Mouse (Mus musculus): ENCODE measurements around the gene Aknad1.

Aknad1 gene

DNA sequence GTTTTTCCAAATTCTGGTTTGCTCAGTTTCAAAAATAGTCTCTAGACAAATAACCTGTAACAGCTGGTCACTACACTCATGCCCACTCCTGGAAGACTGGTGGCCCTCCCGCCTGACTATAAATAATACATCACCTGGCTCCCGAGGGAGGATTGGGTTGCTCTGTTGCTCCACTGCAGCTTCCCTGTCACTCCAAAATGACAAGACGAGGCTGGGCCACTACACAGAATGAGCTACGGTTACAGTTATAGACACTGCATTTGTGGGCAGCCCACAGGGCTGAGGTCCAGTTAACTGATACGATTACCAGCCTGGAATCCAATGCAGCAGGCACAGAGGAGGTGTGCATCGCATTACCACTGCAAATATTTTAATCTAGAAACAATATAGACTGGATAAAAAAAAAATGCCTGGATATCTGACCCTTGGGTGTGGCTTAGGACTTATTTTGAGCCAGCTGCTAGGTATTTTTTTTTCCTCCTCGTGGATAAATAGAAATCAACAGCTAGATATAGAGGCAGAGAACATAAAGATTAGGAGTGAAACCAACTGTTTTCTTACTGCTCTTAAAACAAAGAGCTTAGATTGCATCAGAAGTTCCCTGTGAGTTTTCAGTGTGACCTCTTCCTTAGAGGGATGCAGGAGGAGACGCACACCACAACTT is at the start of gene Aknad1:
Gene Aknad1, plus strand, starts transcription at position 614 of the 664 bp plus-strand sequence.
- no peak for DNase-seq (ENCODE audit: extremely low spot score)

DNA sequence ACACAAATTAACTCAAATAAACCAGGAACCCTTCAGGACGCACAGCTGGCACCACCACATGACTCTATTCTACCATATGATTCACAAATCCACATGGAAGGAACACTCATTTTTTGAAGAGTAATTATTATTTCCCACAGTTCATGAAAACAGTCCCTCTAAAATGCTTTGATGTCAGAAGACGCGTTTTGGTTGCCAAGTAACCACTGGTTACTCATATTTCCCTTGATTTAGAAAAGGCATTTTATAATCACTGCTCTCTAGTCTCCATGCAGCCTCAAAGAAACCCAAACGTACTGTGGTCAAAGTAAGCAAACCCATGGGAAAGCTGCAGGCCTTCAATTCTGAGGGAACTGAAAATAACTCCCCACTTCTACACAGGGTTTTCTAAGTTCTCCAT is 49.5 kb upstream of the Aknad1 start:
- DNase-seq (ENCODE audit: extremely low spot score): no peak

DNA sequence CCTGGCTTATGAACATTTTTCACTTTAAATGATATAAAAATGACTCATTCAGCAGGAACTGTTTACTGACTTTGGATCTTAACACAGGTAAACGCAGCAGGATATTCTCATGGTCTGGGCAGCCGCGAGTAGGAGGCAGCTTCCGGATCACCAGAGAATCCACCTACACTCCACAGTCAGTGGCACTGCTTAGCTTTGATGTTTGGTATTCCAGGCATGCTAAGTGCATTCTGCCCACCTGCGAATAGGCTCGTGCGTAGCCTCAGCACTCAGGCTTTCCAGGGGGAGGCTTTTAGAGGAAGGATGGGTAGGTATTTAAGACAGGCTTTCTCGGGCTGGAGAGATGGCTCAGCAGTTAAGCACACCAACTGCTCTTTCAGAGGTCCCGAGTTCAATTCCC is 45.1 kb upstream of the Aknad1 start:
- no peak for DNase-seq (ENCODE audit: extremely low spot score)

DNA sequence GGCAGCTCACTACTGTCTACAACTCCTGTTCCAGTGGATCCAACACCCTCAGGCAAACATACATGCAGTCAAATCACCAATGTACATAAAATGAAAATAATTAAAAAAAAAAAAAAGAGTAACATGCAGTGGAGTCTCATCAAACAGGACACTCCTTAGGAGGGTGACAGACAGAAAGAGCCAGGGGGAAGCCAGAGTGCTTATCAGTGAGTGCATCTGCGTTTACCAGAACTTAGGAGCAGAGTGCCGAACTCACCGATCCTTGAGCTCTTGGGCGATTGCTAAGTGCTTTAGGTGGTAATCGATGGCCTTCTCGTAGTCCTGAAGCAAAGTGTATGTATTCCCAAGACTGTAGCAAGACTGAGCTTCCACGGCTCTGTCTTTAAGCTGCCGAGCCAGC is 40.8 kb upstream of the Aknad1 start:
- no peak for DNase-seq (ENCODE audit: extremely low spot score)

DNA sequence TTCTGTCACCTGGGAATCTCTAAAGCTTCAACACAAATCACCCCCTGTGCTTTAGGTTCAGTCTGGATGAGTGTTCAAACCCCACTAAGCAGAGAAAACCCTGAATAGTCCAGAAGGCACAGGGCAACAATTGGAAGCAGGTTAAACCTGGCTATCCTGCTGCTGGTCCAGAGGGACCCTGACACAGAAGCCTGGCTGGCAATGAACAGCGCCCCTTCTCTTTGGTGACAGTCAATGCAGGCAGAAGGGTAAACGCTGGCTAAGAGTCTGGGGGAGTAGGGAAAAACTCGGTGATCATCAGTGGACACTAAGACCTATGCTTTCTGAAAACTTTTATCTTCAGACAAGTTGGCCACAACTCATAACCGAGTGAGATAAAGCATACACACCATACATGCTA is 39.7 kb upstream of the Aknad1 start:
- DNase-seq (ENCODE audit: extremely low spot score): no peak

DNA sequence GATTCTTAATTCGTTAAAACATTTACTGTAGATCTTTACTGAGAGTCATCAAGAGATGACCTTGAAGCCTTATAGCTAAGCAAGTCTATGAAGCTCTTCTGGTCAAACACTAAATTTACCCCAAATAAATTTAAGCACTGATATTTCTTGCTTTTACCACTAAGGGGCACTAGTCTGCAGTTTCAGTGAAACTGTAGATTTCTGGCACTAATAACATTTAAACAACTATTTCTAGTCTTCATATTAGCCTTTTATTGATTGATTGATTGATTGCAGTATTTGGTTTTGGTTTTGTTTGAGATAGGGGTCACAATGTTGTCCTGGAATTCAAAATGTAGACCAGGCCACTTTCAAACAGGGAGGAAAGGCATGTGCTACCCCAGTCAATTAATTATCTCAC is 38.2 kb upstream of the Aknad1 start:
- no peak for DNase-seq (ENCODE audit: extremely low spot score)

DNA sequence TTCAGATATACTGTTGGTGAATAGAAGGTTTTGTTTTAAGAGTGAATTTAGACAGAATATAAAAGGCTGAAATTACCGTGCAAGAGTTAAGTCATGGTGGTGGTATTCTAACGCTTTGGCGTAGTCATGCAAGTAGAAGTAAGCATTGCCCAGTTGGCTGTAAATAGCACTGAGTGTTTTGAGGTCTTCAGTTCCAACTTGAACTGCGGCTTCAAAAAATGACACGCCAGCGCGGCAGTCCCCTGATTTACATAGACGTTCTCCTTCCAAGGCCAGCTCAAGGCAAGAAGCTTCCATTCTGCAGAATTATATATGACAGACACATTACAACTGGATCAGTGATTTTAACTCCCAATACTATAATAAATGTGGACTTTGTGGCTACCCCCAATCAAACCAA is 36.7 kb upstream of the Aknad1 start:
- DNase-seq (ENCODE audit: extremely low spot score): no peak

DNA sequence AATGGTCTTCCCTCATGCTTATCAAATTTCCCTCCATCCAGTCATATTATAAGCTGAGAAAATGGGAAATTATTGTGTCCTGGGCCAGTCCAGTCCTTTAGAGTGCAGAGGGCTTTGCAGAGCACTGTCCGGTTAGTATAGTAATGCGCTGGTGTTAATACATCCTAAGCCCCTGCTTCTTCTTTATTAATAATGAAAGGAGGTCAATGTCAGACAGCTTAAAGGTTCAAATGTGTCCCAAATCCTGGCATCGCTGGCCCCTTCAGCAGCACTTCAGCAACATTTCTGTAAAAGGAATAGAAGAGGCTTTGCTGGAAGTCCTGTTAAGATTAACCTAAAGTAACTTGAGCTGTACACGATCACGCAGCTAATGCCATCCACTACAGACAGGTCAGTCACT is 28.2 kb upstream of the Aknad1 start:
- no peak for DNase-seq (ENCODE audit: extremely low spot score)

DNA sequence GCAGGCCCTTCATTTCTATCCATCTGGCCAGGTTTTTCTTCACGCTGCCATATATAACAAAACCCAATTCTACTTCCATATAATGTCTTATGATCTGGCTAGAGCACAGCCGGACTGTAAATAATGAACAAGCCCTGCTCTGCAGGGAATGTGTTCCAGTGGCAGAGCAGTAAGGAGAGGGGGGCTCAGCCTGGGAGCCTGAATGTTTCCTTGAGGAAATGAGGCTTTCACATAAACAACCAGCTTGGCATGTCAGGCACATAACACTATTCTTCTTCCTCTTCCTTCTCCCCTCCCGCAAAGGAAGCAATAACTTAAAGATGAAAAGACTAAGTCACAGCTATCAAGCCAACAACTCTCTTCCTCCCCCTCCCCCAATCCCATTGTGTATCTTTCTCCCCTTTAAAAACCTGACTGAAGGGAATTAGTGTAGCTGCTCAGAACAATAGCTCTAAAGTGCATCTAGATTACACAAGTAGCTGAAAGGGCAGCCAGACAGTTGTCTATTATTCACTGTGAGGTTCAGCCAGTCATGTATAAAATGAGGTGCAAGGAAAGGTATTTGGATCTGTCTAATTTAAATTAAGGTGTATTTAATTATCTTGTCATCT is 26.3 kb upstream of the Aknad1 start:
- no peak for DNase-seq (ENCODE audit: extremely low spot score)

DNA sequence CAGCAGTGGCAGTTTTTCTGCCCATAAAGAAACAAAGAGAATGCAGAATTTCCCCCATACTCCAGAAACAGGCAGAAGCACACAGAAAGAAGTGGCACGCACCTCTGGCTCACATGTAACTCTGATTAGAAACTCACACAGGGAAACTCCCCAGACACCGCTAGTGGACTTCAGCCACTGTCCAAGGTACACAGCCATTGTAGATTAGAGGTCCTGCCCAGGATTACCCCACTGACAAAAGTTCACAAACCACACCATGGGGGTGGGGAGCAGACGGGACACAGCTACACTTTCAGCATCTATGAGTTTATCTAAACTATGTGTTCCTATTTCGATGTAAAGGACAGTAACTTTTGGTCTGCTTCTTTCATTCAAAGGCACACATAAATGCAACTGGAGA is 24.6 kb upstream of the Aknad1 start:
- DNase-seq (ENCODE audit: extremely low spot score): no peak

DNA sequence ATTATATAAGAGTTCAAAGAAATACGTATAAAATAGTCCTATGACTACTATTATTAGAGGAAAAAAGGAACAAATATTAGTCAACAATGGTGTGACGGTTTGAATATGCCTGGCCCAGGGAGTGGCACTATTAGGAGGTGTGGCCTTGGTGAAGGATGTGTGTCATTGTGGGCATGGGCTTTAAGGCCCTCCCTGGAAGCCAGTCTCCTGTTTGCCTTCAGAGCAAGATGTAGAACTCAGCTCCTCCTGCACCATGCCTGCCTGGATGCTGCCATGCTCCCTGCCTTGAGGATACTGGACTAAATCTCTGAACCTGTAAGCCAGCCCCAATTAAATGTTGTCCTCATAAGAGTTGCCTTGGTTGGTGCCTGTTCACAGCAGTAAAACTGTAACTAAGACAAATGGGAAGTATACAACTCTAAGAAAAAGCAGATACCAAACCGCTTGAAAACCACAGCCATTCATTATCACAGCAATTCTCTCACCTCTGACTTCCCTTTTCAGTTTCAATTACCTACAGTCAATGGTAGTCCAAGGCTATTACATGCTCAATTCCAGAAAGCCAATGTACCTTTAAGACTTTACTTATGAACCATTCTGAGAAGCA is 21.5 kb upstream of the Aknad1 start:
- no peak for DNase-seq (ENCODE audit: extremely low spot score)

DNA sequence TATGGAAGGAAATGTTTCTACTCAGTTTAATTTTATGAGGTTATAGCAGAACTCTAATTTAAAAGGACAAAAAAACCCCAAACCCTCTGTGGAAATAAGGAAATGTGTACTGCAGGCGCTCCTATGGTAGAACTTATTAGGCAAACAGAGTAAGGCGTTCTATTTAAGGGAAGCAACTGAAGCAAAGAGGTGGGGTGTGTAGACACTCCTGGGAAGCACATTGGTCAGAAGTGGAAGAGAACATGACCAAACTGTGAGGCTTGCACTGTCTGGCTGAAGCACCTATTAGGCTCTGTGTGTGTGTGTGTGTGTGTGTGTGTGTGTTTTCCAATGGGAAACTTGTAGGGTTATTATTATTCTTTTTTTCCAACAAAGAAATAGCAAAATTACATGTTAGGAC is 20.1 kb upstream of the Aknad1 start:
- DNase-seq (ENCODE audit: extremely low spot score): no peak

DNA sequence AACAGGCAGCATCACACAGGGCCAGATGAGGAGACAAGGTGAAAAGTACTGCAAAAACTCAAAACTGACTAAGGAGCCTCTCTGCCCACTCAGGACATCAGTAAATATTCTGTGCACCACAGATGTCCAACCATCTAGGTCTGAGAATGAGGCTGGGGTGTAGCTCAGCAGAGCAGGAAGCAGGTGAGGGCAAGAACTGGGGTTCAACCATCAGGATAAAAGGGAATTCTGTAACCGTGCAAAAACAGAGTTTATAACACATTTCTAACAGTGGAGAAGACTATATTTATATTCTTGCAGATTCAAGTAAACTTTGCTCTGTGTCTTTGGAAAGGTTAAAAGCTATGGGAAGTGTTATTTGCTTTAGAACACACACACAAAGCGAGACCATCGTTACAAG is 19.7 kb upstream of the Aknad1 start:
- no peak for DNase-seq (ENCODE audit: extremely low spot score)

DNA sequence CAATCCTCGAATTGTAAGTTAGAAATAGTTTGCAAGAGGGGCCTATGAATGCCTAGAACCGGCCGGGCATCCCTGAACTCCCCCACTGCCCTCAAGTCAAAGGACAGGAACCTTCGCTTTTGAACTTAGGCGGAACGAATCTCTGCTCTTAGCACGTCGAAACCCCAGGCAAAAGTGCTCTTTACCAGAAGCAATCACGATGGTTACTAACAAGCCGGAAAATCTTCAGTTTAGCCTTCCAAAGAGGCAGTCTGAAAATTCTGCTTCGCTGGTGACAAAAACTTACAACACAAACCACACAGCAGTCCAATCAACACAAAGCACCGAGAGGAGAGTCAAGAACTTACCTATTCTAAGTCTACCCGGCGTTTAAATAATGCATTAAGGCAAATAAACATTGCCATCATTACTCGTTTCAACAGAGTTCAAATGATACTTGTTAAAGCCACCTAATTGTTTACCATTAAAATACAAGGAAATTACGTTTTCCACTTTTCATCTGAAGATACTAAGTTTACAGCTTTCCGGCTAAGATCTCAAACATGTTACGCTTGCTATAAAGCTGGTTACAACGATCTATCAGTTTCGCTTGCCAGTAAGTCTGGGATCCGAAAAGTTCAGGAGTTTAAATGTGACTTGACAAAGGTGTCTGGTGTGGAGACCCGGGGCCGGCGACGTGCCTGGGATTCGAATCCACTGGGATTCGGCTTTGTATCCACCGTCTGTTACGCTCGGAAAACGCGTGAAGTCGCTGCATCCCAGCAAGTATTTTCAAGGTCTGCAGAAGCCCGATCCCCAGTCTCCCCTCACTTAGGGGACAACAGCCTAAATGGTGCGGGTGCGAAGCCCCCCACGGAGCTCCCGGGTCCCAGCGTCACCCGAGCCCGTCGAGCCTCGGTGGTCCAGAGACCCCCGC is 18.1 kb upstream of the Aknad1 start:
- DNase-seq (ENCODE audit: extremely low spot score): peak; percentile 41

DNA sequence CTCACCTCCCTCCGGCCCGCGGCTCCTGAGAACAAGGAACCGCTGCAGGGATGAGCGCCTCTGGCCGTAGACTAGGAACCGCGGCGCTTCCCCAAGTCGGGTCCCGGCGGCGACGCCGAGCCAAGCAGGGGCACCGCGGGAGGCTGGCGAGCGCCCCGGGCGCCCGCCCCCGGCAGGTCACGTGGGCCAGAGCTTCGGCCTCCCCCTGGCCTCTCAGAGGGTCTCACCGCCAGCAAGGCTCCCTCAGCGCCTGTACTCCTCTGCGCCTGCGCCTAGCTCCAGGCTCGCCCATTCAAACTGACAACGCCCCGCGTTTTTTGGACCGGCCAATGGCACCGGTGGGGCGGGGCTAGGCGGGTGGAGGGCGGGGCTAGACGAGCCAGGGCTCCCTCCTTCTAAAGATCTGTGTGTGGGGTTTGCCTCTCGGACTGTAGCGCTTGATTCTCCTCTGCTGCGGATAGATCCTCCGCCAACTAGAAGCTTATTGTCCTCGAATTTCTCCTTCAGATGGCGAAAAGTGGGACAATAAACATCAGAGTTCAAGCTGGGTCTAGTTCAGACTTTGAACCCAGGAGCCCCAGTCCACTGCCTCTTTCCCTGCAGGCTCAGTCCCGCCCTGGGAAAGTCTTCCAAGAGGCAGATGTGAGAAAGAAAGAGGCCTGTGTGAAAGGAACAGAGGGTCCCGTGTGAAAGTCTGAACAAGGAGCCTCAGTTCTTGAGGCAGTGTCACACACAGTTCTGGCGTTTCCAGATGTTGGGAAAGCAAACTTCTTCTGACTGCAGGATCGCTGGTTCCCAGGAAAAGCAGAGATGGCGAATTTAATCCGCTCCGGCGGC is 17.2 kb upstream of the Aknad1 start, which contains the start of gene Gpsm2:
Gene Gpsm2, minus strand, starts transcription at position 274 of the 837 bp plus-strand sequence.
- peak; percentile 99 for DNase-seq (ENCODE audit: extremely low spot score)

DNA sequence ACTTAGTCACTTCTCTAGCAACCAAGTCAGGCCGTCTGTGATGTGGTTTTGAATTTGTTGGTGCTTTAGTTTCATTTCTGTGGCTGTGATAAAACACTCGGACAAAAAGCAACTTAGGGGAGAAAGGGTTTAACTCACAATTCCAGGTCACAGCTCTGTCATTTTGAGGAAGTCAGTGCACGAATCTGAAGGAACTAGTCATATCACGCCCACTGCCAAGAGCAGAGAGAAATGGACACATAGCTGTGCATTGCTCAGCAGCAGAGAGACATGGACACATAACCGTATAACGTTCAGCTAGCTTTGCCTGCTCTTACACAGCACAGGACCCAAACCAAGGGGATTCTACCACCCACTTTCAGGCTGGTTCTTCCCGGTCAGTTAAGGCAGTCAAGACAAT is 13.0 kb upstream of the Aknad1 start:
- no peak for DNase-seq (ENCODE audit: extremely low spot score)

DNA sequence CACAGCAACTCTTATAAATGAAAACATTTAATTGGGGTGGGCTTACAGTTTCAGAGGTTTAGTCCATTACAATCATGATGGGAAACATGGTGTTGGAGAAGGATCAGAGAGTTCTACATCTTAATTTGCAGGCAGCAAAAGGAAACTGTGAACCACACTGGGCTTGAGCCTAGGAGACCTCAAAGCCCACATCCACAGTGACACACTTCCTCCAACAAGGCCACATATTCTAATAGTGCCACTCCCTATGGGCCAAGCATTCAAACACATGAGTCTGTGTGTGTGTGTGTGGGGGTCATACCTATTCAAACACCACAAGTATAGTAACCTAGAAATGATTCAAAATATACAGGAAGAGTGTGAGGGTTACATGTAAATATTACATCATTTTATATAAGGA is 12.1 kb upstream of the Aknad1 start:
- no peak for DNase-seq (ENCODE audit: extremely low spot score)

DNA sequence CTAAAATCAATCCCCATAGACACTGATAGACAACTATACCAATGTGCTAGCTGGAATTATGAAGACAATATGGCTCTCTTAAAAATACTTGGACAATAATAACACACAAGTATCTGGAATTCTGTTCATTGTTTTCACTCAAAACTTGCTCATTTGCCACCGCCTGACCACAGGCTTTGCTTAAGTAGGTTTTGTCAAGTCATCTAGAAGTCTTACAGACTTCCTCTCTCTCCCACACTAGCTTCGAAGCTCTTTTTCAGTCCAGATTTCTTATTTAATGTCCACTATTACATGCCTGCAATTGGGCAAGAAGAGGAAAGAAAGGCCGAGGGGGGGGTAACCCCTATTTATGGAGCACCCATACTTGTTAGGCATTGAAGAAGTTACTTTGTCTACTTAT is 11.7 kb upstream of the Aknad1 start:
- no peak for DNase-seq (ENCODE audit: extremely low spot score)

DNA sequence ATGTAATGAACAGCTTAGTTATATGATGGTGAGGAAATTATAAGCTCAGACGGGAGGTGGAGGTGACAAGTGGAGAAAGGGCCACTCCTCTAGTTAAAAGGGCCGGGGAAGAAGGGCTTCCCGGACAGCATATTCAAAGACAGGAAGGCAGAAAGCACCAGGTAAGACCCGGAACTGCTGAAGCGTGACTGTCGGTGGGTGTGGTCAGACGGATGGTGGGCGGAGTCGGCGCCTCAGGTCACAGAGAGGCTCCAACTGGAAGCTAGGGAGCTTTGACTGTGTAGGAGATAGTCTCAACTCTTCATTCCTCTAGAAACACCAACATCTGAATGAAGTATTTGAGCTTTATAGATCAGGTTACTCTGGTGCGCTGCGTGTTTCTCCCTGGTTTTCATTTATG is 9.1 kb upstream of the Aknad1 start:
- no peak for DNase-seq (ENCODE audit: extremely low spot score)

DNA sequence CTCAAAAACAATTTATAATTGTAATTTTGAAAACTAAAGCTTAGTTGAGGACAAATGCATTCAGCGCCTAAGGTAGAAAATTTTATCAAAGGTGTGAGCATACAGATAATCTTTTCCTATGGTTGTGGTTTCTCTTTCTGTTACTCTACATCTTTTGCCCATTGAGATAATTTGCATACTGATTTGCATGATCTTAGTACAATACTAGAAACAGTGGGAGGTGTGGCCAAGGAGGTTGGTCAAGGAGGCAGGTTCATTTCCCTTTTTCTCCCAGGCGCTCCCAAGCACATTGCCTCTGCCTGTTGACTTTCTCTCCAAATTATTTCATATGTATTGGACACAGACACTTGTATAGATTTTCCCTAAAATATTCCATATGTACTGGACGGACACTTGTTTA is 1.7 kb upstream of the Aknad1 start:
- no peak for DNase-seq (ENCODE audit: extremely low spot score)

DNA sequence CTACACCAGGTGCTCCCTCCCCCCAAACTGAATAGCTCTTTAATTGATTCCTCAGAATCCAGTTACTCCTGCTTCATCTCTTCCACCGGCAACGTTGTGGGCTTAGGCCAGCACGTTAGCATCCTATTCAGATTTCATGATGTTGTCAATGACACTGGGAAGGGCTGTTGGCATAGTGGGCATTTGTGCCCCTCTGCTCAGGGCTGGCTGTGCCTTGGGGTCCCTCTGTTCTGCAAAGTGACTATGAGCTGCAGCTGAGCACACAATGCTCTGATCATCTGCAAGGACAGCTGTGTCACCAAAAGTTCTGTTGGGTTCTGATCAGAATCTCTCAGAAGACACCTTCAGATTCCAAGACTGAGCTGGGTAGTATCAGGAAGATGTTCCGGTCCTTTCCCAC is 4.6 kb downstream of the Aknad1 start:
- DNase-seq (ENCODE audit: extremely low spot score): no peak

DNA sequence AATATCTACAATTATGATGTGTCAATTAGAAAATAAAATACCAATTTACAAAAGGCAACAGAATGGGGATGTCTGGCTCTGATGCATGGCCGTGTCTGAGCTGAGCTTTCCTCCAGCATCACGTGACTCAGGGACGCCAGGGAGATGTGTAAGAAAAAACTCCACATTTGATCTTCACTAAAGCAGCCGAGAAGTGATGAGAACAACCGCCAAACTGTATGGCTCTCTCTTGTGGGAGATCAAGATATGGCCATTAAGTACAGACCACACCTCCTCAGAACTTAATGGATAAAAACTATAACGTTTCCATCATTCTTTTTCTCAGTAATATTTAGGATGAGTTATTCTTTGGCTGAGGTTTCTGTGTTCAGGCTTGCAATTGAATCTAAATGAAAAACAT is 11.6 kb downstream of the Aknad1 start:
- DNase-seq (ENCODE audit: extremely low spot score): no peak

Data from embryo, embryonic 9.5 days (tissue).